Mouse (Mus musculus) kidney, adult 2 months (tissue): ENCODE data around the gene Tatdn3. TPM values are rescaled to one million over a fixed set of nuclear protein-coding genes. Genes with fewer than 3 reads are reported as not detected.

Experiments
- DNase-seq: peaks from one replicate; pipeline ENCODE4 v3.0.0; 2021
- H3K27ac ChIP-seq: fragments of 200-500 bp; 2 replicates; pipeline ENCODE4 v1.5.1; 2012; ENCODE audit warnings: low read depth, low read length, control low read depth, inconsistent platforms; ENCODE audit not compliant: insufficient read depth
- H3K27me3 ChIP-seq: fragments of 200-500 bp; replicated peaks from 2 replicates; pipeline ENCODE4 v1.6.1; 2012; ENCODE audit warnings: mild to moderate bottlenecking, moderate library complexity, low read length, inconsistent platforms; ENCODE audit not compliant: control insufficient read depth, insufficient read depth
- H3K36me3 ChIP-seq: fragments of 200-500 bp; 2 replicates; pipeline ENCODE4 v1.6.1; 2012; ENCODE audit warnings: mild to moderate bottlenecking, moderate library complexity, low read length, inconsistent platforms; ENCODE audit not compliant: control insufficient read depth, insufficient read depth
- H3K4me1 ChIP-seq: fragments of 200-500 bp; 2 replicates; pipeline ENCODE4 v1.6.1; 2011; ENCODE audit warnings: low read length; ENCODE audit not compliant: control insufficient read depth, insufficient read depth
- H3K4me3 ChIP-seq: fragments of 200-500 bp; 2 replicates; pipeline ENCODE4 v1.5.1; 2011; ENCODE audit warnings: mild to moderate bottlenecking, low read depth, low read length, control low read depth; ENCODE audit not compliant: insufficient read depth
- CTCF ChIP-seq: fragments of 200-500 bp; conservative IDR thresholded peaks from 2 replicates; pipeline ENCODE4 v1.5.1; 2011; ENCODE audit warnings: low read depth, mild to moderate bottlenecking, control low read depth, low read length, moderate library complexity, mixed read lengths; ENCODE audit not compliant: insufficient read depth, insufficient read length
- POLR2A ChIP-seq: fragments of 200-500 bp; IDR thresholded peaks from one replicate; pipeline ENCODE4 v1.6.1; 2011; ENCODE audit warnings: low read depth, low read length, control low read depth
- WGBS: fragments of 180-500 bp; shearing (Covaris S2); methylation state at CpG from one replicate; pipeline ENCODE4 v1.1.7; 2018; 5-methylcytosine and 5-hydroxymethylcytosine counted together
- polyA plus RNA-seq: library from polyadenylated mRNA; depleted of rRNA; stranded (reverse); fragments of >200 nt; gene quantifications from 2 replicates; pipeline ENCODE4 v1.2.3, GENCODE M21; 2012

Tatdn3 gene
- polyA plus RNA-seq, 1 experiment = 10.4 TPM

GRCm38 (mm10) chr1:191065188-191065587, 2.5 kb upstream of the Tatdn3 start:
- no peaks in the 10 kb centered on the region for H3K36me3 ChIP-seq
- H3K4me3 ChIP-seq = no peak overlapping the region
- DNase-seq = no peak
- H3K27ac ChIP-seq = no peak overlapping the region
- 79% methylated on average over 4 of the region's 4 CpGs for WGBS
- H3K27me3 ChIP-seq = no peaks in the 10 kb centered on the region
- H3K4me1 ChIP-seq = no peaks in the 10 kb centered on the region
- no peak for TF ChIP-seq POLR2A

- Histone ChIP-seq H3K27ac (no peak overlapping the region), H3K36me3 (no peaks in the 10 kb centered on the region), H3K4me1 (no peaks in the 10 kb centered on the region), H3K27me3 (no peaks in the 10 kb centered on the region), H3K4me3 (no peak overlapping the region)
- TF ChIP-seq POLR2A = no peak
- TF ChIP-seq CTCF = no peak
- no peak for DNase-seq
- WGBS = 94% methylated on average over 2 of the region's 2 CpGs
Observed at GRCm38 (mm10) chr1:191064535-191064934, 1.8 kb upstream of the Tatdn3 start.

- 55% methylated on average over 9 of the region's 9 CpGs for WGBS
- H3K27me3 ChIP-seq = no peaks in the 10 kb centered on the region
- no peak overlapping the region for H3K4me3 ChIP-seq
- H3K36me3 ChIP-seq = no peaks in the 10 kb centered on the region
- no peaks in the 10 kb centered on the region for H3K4me1 ChIP-seq
- no peak overlapping the region for H3K27ac ChIP-seq
- no peak for DNase-seq
- TF ChIP-seq POLR2A (no peak), CTCF (no peak)
Observed at GRCm38 (mm10) chr1:191063700-191064099, 968 bp upstream of the Tatdn3 start.

- 3% methylated on average over 15 of the region's 15 CpGs for WGBS
- H3K27ac ChIP-seq = peak overlapping the region; percentile 26; the same call in 1 of the 2 replicates
- H3K4me1 ChIP-seq = no peaks in the 10 kb centered on the region
- peak overlapping the region; percentile 63 for H3K4me3 ChIP-seq
- TF ChIP-seq POLR2A = no peak
- no peak for TF ChIP-seq CTCF
- H3K27me3 ChIP-seq = no peaks in the 10 kb centered on the region
- DNase-seq = no peak
- H3K36me3 ChIP-seq = no peaks in the 10 kb centered on the region
Observed at GRCm38 (mm10) chr1:191062241-191062780, 421 bp downstream of the Tatdn3 start.

- H3K36me3 ChIP-seq = no peaks in the 10 kb centered on the region
- H3K27ac ChIP-seq = no peak overlapping the region
- no peaks in the 10 kb centered on the region for H3K4me1 ChIP-seq
- no peak for DNase-seq
- 75% methylated on average over 3 of the region's 3 CpGs for WGBS
- no peak overlapping the region for H3K4me3 ChIP-seq
- no peaks in the 10 kb centered on the region for H3K27me3 ChIP-seq
- TF ChIP-seq CTCF = 0 out of 2 replicates have a peak, but pooled peaks have one; percentile 11
- TF ChIP-seq POLR2A = no peak
Observed at GRCm38 (mm10) chr1:191057461-191057860, 5.3 kb downstream of the Tatdn3 start.

GRCm38 (mm10) chr1:191055533-191055873, 7.2 kb downstream of the Tatdn3 start:
- 78% methylated on average over 2 of the region's 2 CpGs for WGBS
- Histone ChIP-seq H3K27ac (no peak overlapping the region), H3K4me3 (no peak overlapping the region), H3K36me3 (no peaks in the 10 kb centered on the region), H3K4me1 (no peaks in the 10 kb centered on the region), H3K27me3 (no peaks in the 10 kb centered on the region)
- DNase-seq = no peak
- TF ChIP-seq POLR2A (no peak), CTCF (no peak)

GRCm38 (mm10) chr1:191054870-191055532, 7.7 kb downstream of the Tatdn3 start:
- no peaks in the 10 kb centered on the region for H3K27me3 ChIP-seq
- TF ChIP-seq CTCF (peak; percentile 25; the same call in 1 of the 2 replicates), POLR2A (no peak)
- H3K27ac ChIP-seq = no peak overlapping the region
- no peaks in the 10 kb centered on the region for H3K4me1 ChIP-seq
- DNase-seq = no peak
- no peaks in the 10 kb centered on the region for H3K36me3 ChIP-seq
- H3K4me3 ChIP-seq = no peak overlapping the region
- WGBS = 76% methylated on average over 8 of the region's 8 CpGs

- WGBS = 73% methylated on average over 3 of the region's 3 CpGs
- H3K4me1 ChIP-seq = no peaks in the 10 kb centered on the region
- no peaks in the 10 kb centered on the region for H3K36me3 ChIP-seq
- no peaks in the 10 kb centered on the region for H3K27me3 ChIP-seq
- H3K4me3 ChIP-seq = no peak overlapping the region
- no peak for DNase-seq
- no peak overlapping the region for H3K27ac ChIP-seq
- TF ChIP-seq POLR2A (no peak), CTCF (no peak)
Observed at GRCm38 (mm10) chr1:191053555-191053954, 9.2 kb downstream of the Tatdn3 start.
